Comparison of ENCODE assay signal across 4 mouse cellular contexts in genomic region chr9:88593708-88594107, GRCm38 (mm10). TPM values are rescaled to one million over a fixed set of nuclear protein-coding genes. Genes with fewer than 3 reads are reported as not detected.
"Had no signal": no experiment of that assay in that cellular context is flagged by ENCODE, and none has a peak within 500 bp of the region (broad histone marks: within the 10 kb centered on the region; RNA-seq: fewer than 3 reads in every experiment).

No protein-coding gene starts in this region.

RNA-seq across cellular contexts. Expression of gene Trim43a, which starts 13.0 kb away (rescaled TPM):
- polyA plus RNA-seq: small intestine, adult 2 months; spleen, adult 2 months; stomach, embryonic 14.5 days; stomach, embryonic 16.5 days had no signal
